Mouse (Mus musculus) stomach, embryonic 14.5 days (tissue): ENCODE results near the gene Nfkb1. TPM values are rescaled to one million over a fixed set of nuclear protein-coding genes. Genes with fewer than 3 reads are reported as not detected.

Experiments
- ATAC-seq: fragments of 200-750 bp; cut with Nextera tagmentation; 2 replicates; pipeline ENCODE4 v1.8.0; 2017; ENCODE audit warnings: low read depth, moderate TSS enrichment; ENCODE audit not compliant: insufficient number of reproducible peaks, insufficient read depth, low FRiP score
- H3K27ac ChIP-seq: fragments of 300-500 bp; sonication (generic); 2 replicates; pipeline ENCODE4 v1.5.1; 2014; ENCODE audit warnings: mild to moderate bottlenecking, low read length, moderate library complexity, mixed read lengths
- H3K27me3 ChIP-seq: fragments of 300-500 bp; sonication (generic); 2 replicates; pipeline ENCODE4 v1.6.1; 2014; ENCODE audit warnings: low read length, control low read depth, mixed read lengths; ENCODE audit not compliant: control insufficient read depth, insufficient read depth
- H3K36me3 ChIP-seq: fragments of 300-500 bp; sonication (generic); 2 replicates; pipeline ENCODE4 v1.6.1; 2014; ENCODE audit warnings: mild to moderate bottlenecking, control low read depth, low read length, moderate library complexity, mixed read lengths; ENCODE audit not compliant: control insufficient read depth, insufficient read depth
- H3K4me1 ChIP-seq: fragments of 300-500 bp; sonication (generic); 2 replicates; pipeline ENCODE4 v1.6.1; 2014; ENCODE audit warnings: low read length, control low read depth, mixed read lengths; ENCODE audit not compliant: control insufficient read depth, insufficient read depth
- H3K4me2 ChIP-seq: fragments of 300-500 bp; sonication (generic); replicated peaks from 2 replicates; pipeline ENCODE4 v1.6.1; 2014; ENCODE audit warnings: low read depth, low read length, control low read depth
- H3K4me3 ChIP-seq: fragments of 300-500 bp; sonication (generic); 2 replicates; pipeline ENCODE4 v1.5.1; 2014; ENCODE audit warnings: low read depth, low read length, control low read depth
- H3K9ac ChIP-seq: fragments of 300-500 bp; sonication (generic); replicated peaks from 2 replicates; pipeline ENCODE4 v1.6.1; 2014; ENCODE audit warnings: low read depth, mild to moderate bottlenecking, control low read depth, low read length, moderate library complexity, mixed read lengths
- H3K9me3 ChIP-seq: fragments of 300-500 bp; sonication (generic); 2 replicates; pipeline ENCODE4 v1.6.1; 2016; ENCODE audit warnings: low read depth, low read length, control low read depth; ENCODE audit not compliant: control insufficient read depth
- WGBS: fragments of 180-500 bp; shearing (Covaris S2); extraction: QIAGEN DNeasy Blood & Tissue Kit; methylation state at CpG from one replicate; pipeline ENCODE4 v1.1.7; 2014; 5-methylcytosine and 5-hydroxymethylcytosine counted together
- polyA plus RNA-seq: library from polyadenylated mRNA; unstranded; fragments of >200 nt; fragmentation: Nextera tagmentation; extraction: Ambion mirVana; gene quantifications from 2 replicates; pipeline ENCODE4 v1.2.1, GENCODE M21; 2014

Nfkb1 gene
- polyA plus RNA-seq, 1 experiment from 2014 or later: 36.2 TPM

DNA sequence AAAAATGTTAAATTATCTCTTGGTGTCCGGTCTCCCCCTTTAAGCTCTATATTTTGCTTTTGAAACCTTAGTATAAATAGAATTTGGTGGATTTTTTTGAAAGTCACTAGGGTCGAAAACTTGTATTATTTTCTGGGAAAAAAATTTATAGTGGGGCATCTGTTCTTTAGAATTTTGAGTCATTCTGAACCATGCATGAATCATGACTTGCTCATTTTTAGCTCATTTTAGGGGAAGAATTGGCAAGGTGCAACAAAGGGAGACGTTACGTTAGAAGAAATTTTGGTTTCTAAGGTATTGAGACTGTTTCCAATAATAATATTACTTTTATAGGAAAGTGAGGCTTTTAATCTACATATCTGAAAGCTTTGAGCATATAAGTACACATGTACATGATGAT is 20.3 kb upstream of the Nfkb1 start:
- H3K27ac ChIP-seq: no peak overlapping the region
- H3K9me3 ChIP-seq: no peaks in the 10 kb centered on the region
- H3K27me3 ChIP-seq: no peaks in the 10 kb centered on the region
- no peak for ATAC-seq
- H3K4me1 ChIP-seq: no peaks in the 10 kb centered on the region
- no peak overlapping the region for H3K4me3 ChIP-seq
- WGBS: 84% methylated on average over 4 of the region's 4 CpGs
- H3K36me3 ChIP-seq: no peaks in the 10 kb centered on the region
- no peak overlapping the region for H3K4me2 ChIP-seq
- H3K9ac ChIP-seq: no peak overlapping the region

DNA sequence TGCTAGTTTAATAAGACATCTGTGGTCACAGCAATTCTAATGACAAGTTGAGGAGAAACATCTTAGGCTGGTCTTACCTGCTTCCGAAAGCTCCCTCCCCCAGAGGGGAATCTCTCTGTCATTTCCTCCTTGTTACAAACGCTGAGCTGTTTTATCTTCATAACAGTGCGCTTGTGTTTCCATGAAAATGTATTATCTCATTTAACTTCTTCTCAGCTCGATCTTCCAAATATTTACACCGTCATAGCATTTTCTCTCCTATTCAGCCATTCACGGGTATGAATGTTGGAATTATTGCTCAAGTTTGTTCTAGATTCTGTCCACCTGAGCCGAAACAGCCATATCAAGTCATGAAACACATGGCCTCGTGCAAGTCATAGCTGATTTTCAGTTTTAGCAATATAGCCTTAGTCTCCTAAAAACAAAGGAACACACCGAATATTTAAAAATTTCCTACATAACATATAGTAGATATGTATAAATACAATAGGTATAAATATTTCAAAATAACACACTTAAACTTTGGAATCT is 19.8 kb upstream of the Nfkb1 start:
- H3K9ac ChIP-seq: no peak overlapping the region
- no peaks in the 10 kb centered on the region for H3K36me3 ChIP-seq
- ATAC-seq: no peak
- H3K4me1 ChIP-seq: no peaks in the 10 kb centered on the region
- no peak overlapping the region for H3K4me2 ChIP-seq
- no peaks in the 10 kb centered on the region for H3K27me3 ChIP-seq
- 84% methylated on average over 9 of the region's 9 CpGs for WGBS
- no peaks in the 10 kb centered on the region for H3K9me3 ChIP-seq
- no peak overlapping the region for H3K27ac ChIP-seq
- H3K4me3 ChIP-seq: no peak overlapping the region

DNA sequence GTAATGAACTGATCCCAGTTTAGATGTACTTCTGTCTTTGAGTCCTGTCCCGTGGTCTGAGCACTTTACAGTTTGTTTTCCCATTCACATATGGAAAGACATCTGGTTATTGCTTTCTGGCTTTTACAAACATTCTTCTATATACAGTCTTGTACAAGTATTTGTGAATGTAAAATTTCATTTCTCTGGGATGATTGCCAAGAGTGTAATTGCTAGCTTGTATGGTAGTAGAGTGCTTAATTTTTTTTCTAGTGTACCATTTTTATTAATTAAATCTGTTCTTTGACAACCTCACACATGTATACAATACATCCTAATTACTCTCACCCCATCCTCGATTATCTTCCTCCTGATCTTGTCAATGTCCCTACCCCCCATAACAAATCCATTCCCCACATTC is 12.0 kb upstream of the Nfkb1 start:
- no peaks in the 10 kb centered on the region for H3K36me3 ChIP-seq
- no peak overlapping the region for H3K9ac ChIP-seq
- no peaks in the 10 kb centered on the region for H3K27me3 ChIP-seq
- WGBS: 36% methylated on average over 2 of the region's 2 CpGs
- no peak overlapping the region for H3K4me3 ChIP-seq
- no peaks in the 10 kb centered on the region for H3K9me3 ChIP-seq
- ATAC-seq: peak; percentile 42; the same call in 1 of the 2 replicates
- peaks cover 12% of the 10 kb centered on the region for H3K4me1 ChIP-seq
- no peak overlapping the region for H3K27ac ChIP-seq
- H3K4me2 ChIP-seq: no peak overlapping the region

DNA sequence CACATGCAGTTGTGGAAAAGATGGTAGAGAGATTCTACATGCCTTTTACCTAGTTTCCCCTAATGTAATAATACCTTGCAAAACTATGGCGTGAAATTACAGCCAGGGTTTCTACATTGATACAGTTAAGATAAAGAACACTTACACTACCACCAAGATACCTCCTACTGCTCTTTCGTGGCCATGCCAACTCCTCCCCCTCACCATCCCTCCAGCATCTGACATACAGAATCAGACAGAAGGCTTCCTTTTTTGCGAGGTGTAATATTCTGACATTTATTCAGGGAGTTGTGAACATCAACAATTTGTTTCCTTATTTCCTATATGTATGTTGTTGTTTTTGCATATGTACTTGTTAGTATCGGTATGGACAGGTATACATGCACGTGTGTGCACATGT is 11.3 kb upstream of the Nfkb1 start:
- Histone ChIP-seq H3K4me1 (peaks cover 12% of the 10 kb centered on the region), H3K27ac (no peak overlapping the region), H3K9ac (no peak overlapping the region), H3K4me3 (no peak overlapping the region), H3K27me3 (no peaks in the 10 kb centered on the region), H3K4me2 (no peak overlapping the region), H3K36me3 (no peaks in the 10 kb centered on the region), H3K9me3 (no peaks in the 10 kb centered on the region)
- no peak for ATAC-seq
- WGBS: 84% methylated on average over 5 of the region's 5 CpGs

DNA sequence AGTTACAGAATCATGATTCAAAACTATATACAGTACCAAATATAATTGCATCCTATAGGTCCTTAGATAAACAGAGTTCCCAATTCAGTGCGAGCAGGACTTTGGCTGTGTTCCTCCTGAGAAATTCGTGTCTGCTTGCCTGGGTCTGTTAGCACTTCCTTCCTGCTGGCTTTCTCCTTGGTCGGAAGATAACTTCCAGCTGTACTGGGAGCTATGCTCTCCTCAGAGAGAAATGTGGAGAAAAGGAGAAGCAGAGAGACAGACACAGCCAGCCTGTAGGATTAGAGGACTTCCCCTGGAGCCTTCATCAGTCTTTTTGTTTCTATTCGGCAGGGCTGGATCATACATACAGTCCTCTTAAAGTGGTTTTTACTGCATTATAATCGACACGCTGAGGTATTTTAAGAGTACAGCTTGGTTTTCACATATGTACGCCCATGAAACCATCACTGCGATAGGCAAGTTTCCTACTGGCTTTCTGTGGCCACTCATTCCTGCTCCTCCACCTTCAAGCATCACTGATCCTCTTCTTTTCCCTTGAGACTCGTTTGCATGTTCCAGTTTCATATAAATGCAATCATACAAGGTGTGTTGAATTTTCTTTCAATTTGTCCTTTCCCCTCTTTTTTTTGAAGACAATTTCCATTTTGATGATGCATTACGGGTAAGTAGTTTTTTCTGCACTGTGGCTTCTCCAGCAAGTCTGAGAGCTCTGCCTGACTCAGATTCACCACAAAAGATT is 8.3 kb upstream of the Nfkb1 start:
- Histone ChIP-seq H3K4me3 (no peak overlapping the region), H3K36me3 (no peaks in the 10 kb centered on the region), H3K27me3 (no peaks in the 10 kb centered on the region), H3K4me2 (0 out of 2 replicates have a peak overlapping the region, but pooled peaks have one; percentile 7), H3K4me1 (peaks cover 12% of the 10 kb centered on the region), H3K9me3 (no peaks in the 10 kb centered on the region), H3K9ac (no peak overlapping the region), H3K27ac (peak overlapping the region; percentile 86)
- WGBS: 44% methylated on average over 10 of the region's 10 CpGs
- peak; percentile 67; the same call in 1 of the 2 replicates for ATAC-seq

DNA sequence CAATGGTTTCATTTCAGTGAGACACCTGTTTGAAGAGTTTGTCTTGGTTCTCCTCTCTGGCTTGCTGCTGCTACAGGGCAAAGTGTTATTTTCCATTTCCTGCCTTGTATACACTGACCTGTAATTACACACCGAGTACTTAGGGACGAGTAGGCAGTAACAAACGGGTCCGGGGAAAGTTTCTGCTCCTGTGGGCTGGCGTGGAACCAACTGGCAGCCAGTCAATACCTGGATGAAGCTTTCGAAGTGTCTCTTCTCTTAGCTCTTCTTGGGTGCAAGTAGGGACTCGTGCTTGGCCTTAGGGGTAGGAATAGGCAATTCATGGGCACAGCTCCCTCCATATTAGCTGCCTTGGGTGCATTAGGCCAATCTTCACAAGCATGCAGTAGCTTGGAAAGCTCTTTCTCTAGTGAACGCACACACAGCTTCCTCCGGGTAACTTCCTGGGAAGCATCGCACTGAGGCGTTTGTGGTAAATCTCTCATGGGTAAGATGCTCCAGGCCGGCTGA is 7.2 kb upstream of the Nfkb1 start:
- Histone ChIP-seq H3K27ac (peak overlapping the region; percentile 1; the same call in 1 of the 2 replicates), H3K9me3 (no peaks in the 10 kb centered on the region), H3K9ac (no peak overlapping the region), H3K36me3 (no peaks in the 10 kb centered on the region), H3K4me3 (no peak overlapping the region), H3K4me2 (no peak overlapping the region), H3K4me1 (peaks cover 12% of the 10 kb centered on the region), H3K27me3 (no peaks in the 10 kb centered on the region)
- no peak for ATAC-seq
- WGBS: 55% methylated on average over 12 of the region's 12 CpGs

DNA sequence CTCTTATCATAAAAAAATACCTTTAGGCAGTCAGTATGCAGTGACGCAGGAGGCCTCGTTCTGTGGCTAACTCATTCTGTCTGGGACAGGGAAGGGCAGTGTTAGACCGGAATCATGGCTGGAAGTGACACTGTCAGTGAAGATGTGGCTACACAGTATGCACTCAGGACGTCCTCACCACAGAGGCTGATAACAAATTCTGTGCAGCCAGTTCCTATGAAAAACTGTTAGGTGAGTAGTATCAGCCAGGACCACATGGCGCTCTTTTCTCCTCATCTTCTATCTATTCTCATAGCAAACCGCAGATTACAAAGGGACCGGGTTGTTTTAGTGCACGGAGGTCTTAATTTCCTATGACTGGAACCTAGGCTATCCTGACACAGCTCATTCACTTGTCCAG is 4.9 kb upstream of the Nfkb1 start:
- Histone ChIP-seq H3K4me3 (no peak overlapping the region), H3K4me2 (no peak overlapping the region), H3K27me3 (no peaks in the 10 kb centered on the region), H3K36me3 (no peaks in the 10 kb centered on the region), H3K4me1 (peaks cover 17% of the 10 kb centered on the region), H3K27ac (no peak overlapping the region), H3K9ac (no peak overlapping the region), H3K9me3 (no peaks in the 10 kb centered on the region)
- ATAC-seq: no peak
- WGBS: 86% methylated on average over 8 of the region's 8 CpGs

DNA sequence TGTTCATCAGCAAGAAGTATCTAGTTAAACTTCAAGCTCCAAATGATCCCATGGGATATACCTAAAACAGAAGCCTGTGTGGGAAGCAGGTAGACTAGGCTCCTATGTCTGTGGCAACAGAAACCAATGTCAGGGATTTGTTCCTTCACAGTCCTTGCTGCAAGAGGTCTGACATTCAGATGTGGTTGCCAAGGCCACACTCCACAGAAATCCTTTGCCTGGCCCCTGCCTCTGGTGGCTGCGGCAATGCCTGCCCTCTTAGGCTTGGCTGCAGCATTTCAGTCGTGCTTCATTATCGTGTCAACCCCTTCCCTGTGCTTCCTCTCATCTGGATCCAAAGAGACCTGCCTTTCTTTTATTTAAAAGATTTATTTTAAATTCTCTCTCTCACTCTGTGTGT is 1.7 kb upstream of the Nfkb1 start:
- H3K4me2 ChIP-seq: no peak overlapping the region
- no peaks in the 10 kb centered on the region for H3K36me3 ChIP-seq
- H3K9me3 ChIP-seq: no peaks in the 10 kb centered on the region
- no peak overlapping the region for H3K27ac ChIP-seq
- peaks cover 23% of the 10 kb centered on the region for H3K4me1 ChIP-seq
- WGBS: 48% methylated on average over 3 of the region's 3 CpGs
- no peaks in the 10 kb centered on the region for H3K27me3 ChIP-seq
- no peak for ATAC-seq
- H3K9ac ChIP-seq: no peak overlapping the region
- H3K4me3 ChIP-seq: no peak overlapping the region
